Mouse (Mus musculus): Measurements from ENCODE around the gene Ints4.
A peak's percentile ranks its signal among the peaks of the same experiment; 100 is the strongest.

The Ints4 gene

GRCm38 (mm10) chr7:97546462-97546861 lies 65.7 kb downstream of the Ints4 start:
- DNase-seq (ENCODE audit: low spot score): no peak

GRCm38 (mm10) chr7:97549301-97549700 lies 68.5 kb downstream of the Ints4 start:
- no peak for DNase-seq (ENCODE audit: low spot score)

GRCm38 (mm10) chr7:97550673-97551072 lies 69.9 kb downstream of the Ints4 start:
- no peak for DNase-seq (ENCODE audit: low spot score)

GRCm38 (mm10) chr7:97563576-97563975 lies 82.8 kb downstream of the Ints4 start:
- DNase-seq (ENCODE audit: low spot score): no peak

GRCm38 (mm10) chr7:97569372-97569771 lies 88.6 kb downstream of the Ints4 start:
- DNase-seq (ENCODE audit: low spot score): no peak

- DNase-seq (ENCODE audit: low spot score): no peak
Observed at GRCm38 (mm10) chr7:97570389-97570788, 89.6 kb downstream of the Ints4 start.

GRCm38 (mm10) chr7:97578361-97579066 lies 97.8 kb downstream of the Ints4 start:
- peak; percentile 27 for DNase-seq (ENCODE audit: low spot score)

GRCm38 (mm10) chr7:97579067-97579975 lies 98.6 kb downstream of the Ints4 start, which contains the start of the genes Aamdc and Rsf1:
Aamdc (minus strand) TSS chr7:97579497.
Rsf1 (plus strand) TSS chr7:97579889.
- DNase-seq (ENCODE audit: low spot score): peak; percentile 92

GRCm38 (mm10) chr7:97579976-97580842 lies 99.5 kb downstream of the Ints4 start:
- peak; percentile 56 for DNase-seq (ENCODE audit: low spot score)

- peak; percentile 91 for DNase-seq (ENCODE audit: low spot score)
Observed at GRCm38 (mm10) chr7:97580843-97581214, 100.1 kb downstream of the Ints4 start.

- DNase-seq (ENCODE audit: low spot score): no peak
Observed at GRCm38 (mm10) chr7:97588506-97588905, 107.8 kb downstream of the Ints4 start.

- peak; percentile 20 for DNase-seq (ENCODE audit: low spot score)
Observed at GRCm38 (mm10) chr7:97590488-97590887, 109.7 kb downstream of the Ints4 start.
